Mouse (Mus musculus) adipose tissue, adult 10 weeks (tissue): ENCODE data around the gene Mal. TPM values are rescaled to one million over a fixed set of nuclear protein-coding genes. Genes with fewer than 3 reads are reported as not detected.

Source experiments
- polyA plus RNA-seq: library from polyadenylated mRNA; stranded (reverse); fragments of 350-450 nt; fragmentation: Illumina TruSeq; extraction: RNeasy Lipid Tissue Mini Kit (QIAGEN cat#74804); gene quantifications from one replicate; pipeline ENCODE4 v1.2.3, GENCODE M21; 2014; ENCODE audit warnings: low read depth, low replicate concordance

Mal gene
- polyA plus RNA-seq, result 92.9 TPM

GRCm38 (mm10) chr2:127656086-127656720 lies at the start of gene Mal:
Gene Mal (minus strand): TSS chr2:127656695.

DNA sequence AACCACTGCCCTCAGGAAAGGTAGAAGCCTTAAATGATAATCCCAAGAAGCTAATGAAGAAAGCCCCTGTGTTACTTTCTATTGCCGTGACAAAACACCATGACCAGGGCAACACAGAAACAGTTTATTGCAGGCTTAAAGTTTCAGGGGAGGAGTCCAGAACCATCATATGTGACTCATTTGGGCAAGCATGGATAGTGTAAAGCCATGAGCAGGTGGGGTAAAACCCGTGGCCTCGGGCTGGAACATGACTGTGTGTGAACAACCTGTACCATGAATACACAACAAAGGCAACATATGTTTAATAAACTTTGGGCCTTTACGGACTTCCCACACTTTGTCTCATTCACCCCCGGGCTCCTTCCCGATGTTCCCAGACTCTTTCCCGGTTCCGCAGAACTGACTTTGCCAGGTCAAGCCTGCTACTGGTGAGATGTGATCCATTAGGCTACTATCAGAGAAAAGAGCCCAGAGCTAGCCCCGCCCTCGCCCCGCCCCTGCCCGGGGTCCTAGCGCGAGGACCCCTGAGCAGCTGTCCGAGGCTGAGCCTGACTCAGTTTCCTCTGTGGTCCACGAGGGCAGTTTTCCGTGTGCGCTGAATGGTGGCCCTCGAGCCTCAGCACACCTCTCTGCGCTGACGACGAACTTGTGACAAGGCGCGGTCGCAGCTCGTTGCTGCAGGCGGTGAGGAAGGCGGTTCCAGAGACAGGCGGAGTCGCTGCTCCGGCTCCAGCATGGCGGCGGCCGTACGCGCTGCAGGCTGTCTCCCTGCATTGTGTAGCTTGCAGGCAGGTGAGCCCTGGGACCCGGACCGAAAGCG lies 69.6 kb downstream of the Mal start, which contains the start of the genes Zfp661 and Mrps5:
Zfp661 (minus strand) TSS at position 401 of the 820 bp plus-strand sequence.
Mrps5 (plus strand) TSS at position 529 of the 820 bp plus-strand sequence.

Other genes with a start within 250 kb of the Mal start
- gene Gpat2, start 231.5 kb downstream of the Mal start, polyA plus RNA-seq, result 0.73 TPM
- gene Fahd2a, start 212.1 kb downstream of the Mal start, polyA plus RNA-seq, result 43.4 TPM
- 28.1 TPM for gene Kcnip3, start 134.6 kb downstream of the Mal start, polyA plus RNA-seq
- gene Prom2, start 115.2 kb downstream of the Mal start, polyA plus RNA-seq, result 364 TPM
- gene Zfp661, start 69.6 kb downstream of the Mal start, polyA plus RNA-seq, result 4.7 TPM
- gene Mrps5, start 69.5 kb downstream of the Mal start, polyA plus RNA-seq, result 60.1 TPM
- gene Mall, start 73.2 kb upstream of the Mal start, polyA plus RNA-seq, result 6.4 TPM
- 35.5 TPM for gene Nphp1, start 132.2 kb upstream of the Mal start, polyA plus RNA-seq
- 37.9 TPM for gene Mtln, start 135.8 kb upstream of the Mal start, polyA plus RNA-seq
- gene Bub1, start 175.2 kb upstream of the Mal start, polyA plus RNA-seq, result 1.4 TPM
- gene Acoxl, start 182.2 kb upstream of the Mal start, polyA plus RNA-seq, result 0.93 TPM